Mouse (Mus musculus): ENCODE measurements at regions not wholly inside any gene's neighbourhood (a gene's known extent, or its start where the extent isn't known, plus 50 kb on each side); places are given as distances from the start of the nearest gene placed in this dataset.
A peak's percentile ranks its signal among the peaks of the same experiment; 100 is the strongest.

GRCm38 (mm10) chr13:43913476-43913875, 128.9 kb downstream of the Cd83 start:
- DNase-seq (ENCODE audit: extremely low spot score, low spot score) = no peak

DNA sequence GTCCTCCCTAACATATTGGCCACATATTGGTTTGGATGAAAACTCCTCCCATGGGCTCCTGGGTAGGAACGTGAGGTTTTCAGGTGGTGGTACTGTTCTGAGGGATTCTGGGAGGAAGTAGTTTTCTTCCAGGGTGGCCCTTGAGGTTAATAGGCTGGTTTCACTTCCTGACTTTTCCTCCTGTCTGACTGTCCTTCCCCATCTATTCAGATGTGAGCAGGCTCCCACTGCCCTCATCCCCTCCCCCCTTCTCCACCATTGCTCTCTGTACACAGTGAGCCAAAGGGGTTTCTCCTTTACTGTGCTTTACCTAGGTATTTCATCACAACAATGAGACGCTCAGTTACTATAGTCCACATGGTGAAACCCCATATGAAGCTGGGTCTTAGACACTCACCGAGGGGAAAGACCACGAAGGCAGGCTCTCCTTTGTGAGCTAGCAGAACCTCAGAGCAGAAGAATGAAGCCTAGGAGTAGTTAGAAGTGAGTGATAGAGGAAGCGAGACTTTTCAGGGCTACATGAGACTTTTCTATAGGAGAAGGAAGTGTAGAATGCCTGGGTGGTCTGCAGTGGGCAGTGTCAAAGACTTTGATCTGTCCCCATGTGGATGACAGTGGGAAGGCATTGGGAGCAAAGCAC, 135.3 kb downstream of the Cd83 start:
- DNase-seq (ENCODE audit: extremely low spot score, low spot score) = no peak

DNA sequence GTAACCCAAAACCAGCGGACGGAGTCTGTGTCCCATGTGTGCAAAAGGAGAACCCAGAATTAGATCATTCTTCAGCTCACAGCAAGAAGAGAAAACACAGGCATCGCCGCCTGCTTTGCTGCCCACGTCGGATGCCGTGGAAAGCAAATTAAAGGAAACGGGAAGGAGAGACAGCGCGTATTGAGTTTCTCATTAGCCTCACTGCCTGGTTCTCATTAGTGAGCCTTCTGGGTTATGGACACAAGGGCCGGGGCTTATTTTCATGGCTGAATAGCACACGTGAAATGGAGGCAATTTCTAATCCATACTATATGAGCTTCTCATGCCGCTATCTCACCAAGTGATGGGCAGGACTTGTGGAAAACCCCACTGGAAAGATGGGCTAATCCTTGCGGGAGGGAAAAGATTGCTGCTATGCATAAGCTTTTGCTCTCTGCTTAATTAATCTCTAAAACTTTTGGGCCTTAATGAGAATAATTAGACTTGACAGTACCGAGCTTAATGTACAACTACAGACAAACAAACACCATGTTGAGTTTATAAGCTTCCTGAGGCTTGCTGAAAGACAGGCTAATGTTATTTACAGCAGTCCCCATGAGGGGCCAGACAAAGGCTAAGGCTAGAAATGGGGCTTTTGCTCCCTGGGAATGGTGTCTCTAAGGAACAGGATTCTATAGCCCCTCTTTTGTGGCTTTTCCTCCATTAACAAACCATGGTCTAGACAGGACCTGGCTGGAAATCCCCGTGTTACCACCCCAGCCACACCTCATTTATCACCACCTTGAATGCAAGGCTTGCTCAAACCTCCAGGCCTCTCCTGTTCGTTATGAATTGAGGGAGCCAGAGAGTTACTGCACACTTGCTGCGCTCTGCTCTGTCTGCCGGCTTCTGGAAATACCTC, 145.8 kb downstream of the Cd83 start:
- no peak for DNase-seq (ENCODE audit: extremely low spot score, low spot score)

DNA sequence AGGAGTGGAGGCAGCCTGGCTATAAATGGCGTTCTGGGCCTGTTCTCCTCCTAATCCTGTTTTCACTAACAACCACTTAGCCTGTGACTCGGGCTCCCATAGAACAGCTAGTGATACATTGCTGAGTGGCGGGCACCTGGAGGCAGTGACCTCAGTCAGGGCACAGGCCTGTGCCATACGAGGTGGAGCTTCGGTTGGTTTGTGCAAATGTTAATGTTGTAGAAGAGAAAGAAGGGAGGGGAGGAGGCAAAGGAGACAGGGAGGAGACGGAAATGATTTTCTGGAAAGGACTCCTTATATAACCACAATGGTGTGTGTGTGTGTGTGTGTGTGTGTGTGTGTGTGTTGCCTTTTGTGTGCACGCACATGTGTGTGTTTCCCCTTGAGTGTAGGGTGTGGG, 148.4 kb downstream of the Cd83 start:
- DNase-seq (ENCODE audit: extremely low spot score, low spot score) = peak; percentile 17

DNA sequence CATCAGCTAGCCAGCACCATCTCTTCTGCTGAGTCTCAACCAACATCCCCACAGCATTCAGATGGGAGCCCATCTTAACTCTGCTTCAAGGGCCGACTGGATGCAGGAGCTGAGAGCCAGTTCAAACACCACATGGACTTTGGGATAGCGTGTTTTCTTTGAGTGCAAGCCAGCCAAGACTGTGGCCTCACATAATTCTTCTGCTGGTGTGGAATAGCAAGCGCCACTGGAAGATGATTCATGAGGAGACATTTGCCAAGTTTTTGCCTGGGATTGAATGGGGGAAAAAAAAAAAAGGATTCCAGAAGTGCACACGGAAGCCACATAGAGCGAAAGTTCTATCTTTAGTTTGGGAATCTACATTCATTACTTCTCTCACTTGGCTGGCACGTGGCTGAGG, 150.7 kb downstream of the Cd83 start:
- no peak for DNase-seq (ENCODE audit: extremely low spot score, low spot score)

- no peak for DNase-seq (ENCODE audit: extremely low spot score, low spot score)
Observed at GRCm38 (mm10) chr13:43936504-43936903, 151.9 kb downstream of the Cd83 start.

- DNase-seq (ENCODE audit: extremely low spot score, low spot score) = no peak
Observed at GRCm38 (mm10) chr13:43938611-43939010, 154.0 kb downstream of the Cd83 start.

GRCm38 (mm10) chr13:43939375-43939774, 154.8 kb downstream of the Cd83 start:
- DNase-seq (ENCODE audit: extremely low spot score, low spot score) = no peak

- no peak for DNase-seq (ENCODE audit: extremely low spot score, low spot score)
Observed at GRCm38 (mm10) chr13:43941731-43942130, 157.2 kb downstream of the Cd83 start.

GRCm38 (mm10) chr13:43948606-43949005, 164.0 kb downstream of the Cd83 start:
- DNase-seq (ENCODE audit: extremely low spot score, low spot score) = no peak

DNA sequence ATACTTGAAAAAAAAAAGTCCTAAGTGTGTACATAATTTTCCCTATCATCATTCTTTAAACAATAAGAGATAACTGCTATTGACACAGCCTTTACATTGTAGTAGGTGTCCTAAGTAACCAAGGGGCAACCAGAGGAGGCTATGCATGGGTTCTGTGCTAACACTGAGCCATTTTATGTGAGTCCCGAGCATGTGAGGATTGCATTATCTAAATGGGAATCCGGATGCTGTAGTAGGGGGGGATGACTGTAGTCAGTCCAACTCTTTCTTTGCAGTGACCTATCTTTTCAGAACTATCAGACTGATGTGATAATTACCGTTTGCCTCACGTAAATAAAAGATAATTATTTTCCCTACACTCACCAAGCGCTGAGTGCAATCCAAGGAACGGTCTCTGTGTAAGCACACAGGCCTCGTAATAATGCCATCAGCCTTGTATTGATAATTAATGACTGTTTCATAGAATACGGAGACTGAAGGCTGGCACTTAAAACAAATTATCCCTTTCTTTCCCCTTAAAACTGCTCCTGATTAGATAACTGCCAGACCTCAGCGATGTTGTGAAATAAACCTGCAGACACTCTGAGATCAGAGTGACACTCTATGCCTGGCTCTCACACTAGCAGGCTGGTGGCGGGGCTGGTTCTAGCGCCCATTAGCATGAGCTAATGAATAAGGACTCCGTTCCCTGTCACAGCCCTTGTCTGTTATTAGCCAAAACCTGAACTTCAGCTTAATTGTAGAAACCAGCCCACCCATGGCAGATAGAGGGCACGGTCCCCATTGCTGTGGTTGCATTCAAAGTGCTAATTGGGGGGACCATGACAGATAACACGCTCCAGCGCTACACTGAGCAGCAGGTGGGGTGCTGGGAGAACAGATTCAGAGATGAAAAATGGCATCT, 165.4 kb downstream of the Cd83 start:
- no peak for DNase-seq (ENCODE audit: extremely low spot score, low spot score)

- no peak for DNase-seq (ENCODE audit: extremely low spot score, low spot score)
Observed at GRCm38 (mm10) chr13:43952491-43952890, 167.9 kb downstream of the Cd83 start.

DNA sequence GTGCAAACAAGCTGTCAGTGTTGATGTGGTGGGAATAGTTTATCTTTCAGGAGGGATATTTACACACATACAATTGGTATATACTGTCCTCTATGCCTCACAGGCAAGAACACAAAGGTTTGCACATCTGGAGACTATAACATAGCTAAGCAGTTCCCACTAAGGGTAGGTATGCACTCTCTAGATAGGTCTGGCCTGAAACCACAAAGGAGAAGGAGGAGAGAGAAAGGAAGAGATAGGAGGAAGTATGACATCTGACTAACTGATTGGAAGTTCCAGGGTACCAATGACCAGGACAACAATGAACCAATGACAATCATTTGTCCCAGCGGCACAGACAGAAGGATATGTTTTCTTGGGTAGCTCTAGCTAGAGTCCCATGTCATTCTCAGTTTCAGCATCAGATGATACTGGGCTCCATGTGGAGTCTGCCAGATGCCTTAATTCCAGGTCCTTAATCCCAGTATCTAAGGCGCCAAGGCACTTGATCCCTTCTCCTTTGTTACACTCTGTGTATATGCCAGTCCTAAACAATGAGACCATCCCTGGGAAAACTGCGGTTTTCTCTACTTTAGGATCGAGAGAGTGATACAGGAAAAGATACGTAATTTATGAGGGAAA, 168.5 kb downstream of the Cd83 start:
- DNase-seq (ENCODE audit: extremely low spot score, low spot score) = no peak

GRCm38 (mm10) chr13:43954714-43955393, 170.3 kb downstream of the Cd83 start:
- no peak for DNase-seq (ENCODE audit: extremely low spot score, low spot score)

- DNase-seq (ENCODE audit: extremely low spot score, low spot score) = no peak
Observed at GRCm38 (mm10) chr13:43957046-43957445, 172.5 kb downstream of the Cd83 start.

GRCm38 (mm10) chr13:43959121-43959572, 174.6 kb downstream of the Cd83 start:
- no peak for DNase-seq (ENCODE audit: extremely low spot score, low spot score)

GRCm38 (mm10) chr13:43961047-43961690, 176.6 kb downstream of the Cd83 start:
- DNase-seq (ENCODE audit: extremely low spot score, low spot score) = no peak

DNA sequence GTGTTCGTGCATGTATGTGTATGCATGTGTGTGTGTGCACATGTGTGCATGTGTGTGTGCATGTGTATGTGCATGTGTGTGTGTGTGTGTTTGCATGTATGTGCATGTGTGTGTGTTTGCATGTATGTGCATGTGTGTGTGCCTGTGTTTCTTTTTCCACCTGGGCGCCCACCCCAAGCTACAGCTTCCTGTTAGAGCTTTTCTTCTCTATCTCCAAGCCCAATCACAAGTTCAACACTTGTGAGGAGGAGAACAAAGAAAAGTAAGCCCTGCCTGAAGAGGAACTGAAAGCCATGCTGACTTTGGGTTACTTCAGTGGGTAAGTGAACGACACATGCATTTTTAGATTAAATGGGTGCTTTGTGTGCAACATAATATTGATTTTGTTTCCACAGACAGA, 177.4 kb downstream of the Cd83 start:
- DNase-seq (ENCODE audit: extremely low spot score, low spot score) = no peak

- DNase-seq (ENCODE audit: extremely low spot score, low spot score) = no peak
Observed at GRCm38 (mm10) chr13:43963321-43963720, 178.7 kb downstream of the Cd83 start.

GRCm38 (mm10) chr13:43965256-43965905, 180.8 kb downstream of the Cd83 start:
- DNase-seq (ENCODE audit: extremely low spot score, low spot score) = no peak
